Mouse (Mus musculus) layer of hippocampus, postnatal 14 days (tissue): ENCODE measurements around the gene Cyb561d1. TPM values are rescaled to one million over a fixed set of nuclear protein-coding genes. Genes with fewer than 3 reads are reported as not detected.
A peak's percentile ranks its signal among the peaks of the same experiment; 100 is the strongest.

Source experiments
- DNase-seq, 2 experiments: peaks; one replicate each; pipeline ENCODE4 v3.0.0; 2021 to 2022; ENCODE audit warnings: low spot score in 2 of 2, mixed read lengths in 1 of 2
- total RNA-seq, 2 experiments: library from RNA; stranded (reverse); gene quantifications; 2 replicates each; pipeline ENCODE4 v1.2.3; 2021

The Cyb561d1 gene
- total RNA-seq, 2 experiments from 2014 or later = 11.5 to 12.4 TPM

DNA sequence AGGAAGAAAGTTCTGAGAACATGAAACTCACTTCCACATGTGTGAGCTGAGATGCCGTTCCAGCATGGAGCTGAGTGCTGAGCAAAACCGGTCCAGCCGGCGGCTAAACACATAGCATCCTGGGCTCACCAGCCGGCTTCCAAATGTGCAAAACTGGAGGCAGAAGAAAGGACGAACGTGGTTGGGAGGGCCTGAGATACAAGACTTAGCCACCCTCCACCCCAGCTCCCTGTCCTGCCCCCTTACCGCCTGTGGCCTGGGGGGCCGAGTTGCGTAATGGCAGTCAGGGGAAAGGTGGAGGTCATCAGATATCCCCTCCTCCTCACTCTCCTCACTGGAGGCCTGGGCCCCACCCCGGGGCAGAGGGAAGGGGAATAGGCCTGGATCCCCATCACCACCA, 3.5 kb upstream of the Cyb561d1 start:
- no peak for DNase-seq

DNA sequence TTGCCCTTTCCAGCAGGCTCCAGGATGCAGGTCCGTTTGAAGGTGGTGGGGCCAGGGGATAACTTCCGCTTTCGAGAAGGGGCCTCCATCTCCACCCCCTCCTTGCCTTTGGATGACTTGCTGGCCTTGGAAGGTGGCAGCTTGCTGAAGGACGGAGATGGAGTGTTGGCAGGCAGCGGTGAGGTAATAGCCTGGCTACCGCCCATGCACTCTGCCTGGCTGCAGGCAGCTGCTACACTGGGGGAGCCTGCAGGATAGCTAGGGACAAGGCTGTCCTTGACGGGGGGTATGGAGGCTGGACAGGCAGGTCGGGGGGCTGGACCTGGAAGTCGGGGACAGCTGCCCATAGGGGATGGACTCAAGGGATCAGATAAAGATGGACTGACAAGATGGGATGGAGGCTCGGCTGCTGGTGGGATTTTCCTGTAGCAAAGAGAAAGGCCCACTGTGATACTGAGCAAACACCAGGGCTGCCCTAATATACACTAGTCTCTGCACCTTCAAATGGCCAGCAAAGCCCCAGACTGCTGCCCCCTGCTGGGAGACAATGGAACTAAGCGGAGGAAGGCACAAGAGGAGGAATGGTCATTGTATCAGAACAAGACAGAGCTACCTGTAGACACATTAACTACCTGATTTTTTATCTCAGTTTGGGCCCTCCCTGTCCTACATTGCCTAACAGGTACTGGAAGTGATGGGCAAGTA, 2.8 kb upstream of the Cyb561d1 start:
- DNase-seq = peak; percentile 77 to 80

DNA sequence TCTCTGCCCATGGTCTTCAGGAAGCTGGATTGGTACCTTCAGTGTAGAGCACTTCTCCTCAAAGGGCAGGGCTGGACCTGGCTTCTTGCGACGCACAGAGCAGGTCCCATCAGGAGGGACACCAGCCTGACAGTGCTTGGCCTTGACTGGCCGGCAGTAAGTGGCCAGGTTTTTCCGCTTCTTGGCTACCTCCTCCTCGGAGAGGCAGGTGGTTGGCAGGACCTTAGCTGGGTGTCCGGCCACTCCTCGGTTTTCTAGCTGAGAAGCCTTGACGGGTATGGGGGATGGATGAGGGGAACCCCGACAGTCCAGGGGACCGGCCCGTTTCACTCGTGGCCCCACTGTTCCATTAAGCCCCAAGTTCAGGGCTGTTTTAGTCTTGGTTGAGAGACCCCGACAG, 2.2 kb upstream of the Cyb561d1 start:
- DNase-seq = no peak

DNA sequence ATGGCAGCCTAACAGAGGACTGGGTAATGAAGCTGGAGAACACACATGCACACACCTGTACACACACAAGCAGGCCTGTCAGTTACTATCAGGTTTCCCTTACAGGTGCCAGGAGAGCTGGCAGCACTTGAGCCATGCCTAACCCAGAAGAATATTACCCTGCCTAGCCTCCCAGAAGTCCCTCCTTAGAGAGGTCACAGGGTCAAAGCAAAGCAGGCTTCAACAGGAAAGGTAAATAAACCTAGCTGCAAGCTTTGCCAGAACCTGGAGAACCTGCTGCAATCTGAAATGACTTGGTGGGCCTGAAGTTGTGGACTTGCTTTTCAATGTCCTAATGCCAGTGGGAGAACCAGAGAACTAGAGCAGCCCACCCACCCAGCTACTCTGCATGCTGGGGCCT, 1.5 kb upstream of the Cyb561d1 start:
- DNase-seq = no peak

DNA sequence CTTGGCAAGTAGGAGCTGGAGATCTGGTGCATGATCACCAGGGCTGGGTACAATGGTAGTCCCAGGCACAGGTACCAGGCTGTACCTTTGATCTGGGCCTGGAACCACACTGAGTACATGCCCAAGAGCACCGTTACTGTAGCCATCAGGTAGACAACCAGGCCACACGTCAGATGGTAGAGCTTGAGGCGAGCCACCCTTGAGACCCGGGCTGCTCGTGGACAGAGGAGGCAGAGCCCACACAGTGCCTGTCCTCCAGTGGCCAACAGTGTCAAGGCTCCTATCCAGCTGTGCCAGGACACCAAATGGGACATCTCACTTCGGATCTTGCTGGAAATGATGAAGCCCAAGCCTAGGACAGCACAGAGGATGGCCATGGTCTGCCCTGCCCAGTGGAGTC, 1.8 kb downstream of the Cyb561d1 start:
- no peak for DNase-seq

DNA sequence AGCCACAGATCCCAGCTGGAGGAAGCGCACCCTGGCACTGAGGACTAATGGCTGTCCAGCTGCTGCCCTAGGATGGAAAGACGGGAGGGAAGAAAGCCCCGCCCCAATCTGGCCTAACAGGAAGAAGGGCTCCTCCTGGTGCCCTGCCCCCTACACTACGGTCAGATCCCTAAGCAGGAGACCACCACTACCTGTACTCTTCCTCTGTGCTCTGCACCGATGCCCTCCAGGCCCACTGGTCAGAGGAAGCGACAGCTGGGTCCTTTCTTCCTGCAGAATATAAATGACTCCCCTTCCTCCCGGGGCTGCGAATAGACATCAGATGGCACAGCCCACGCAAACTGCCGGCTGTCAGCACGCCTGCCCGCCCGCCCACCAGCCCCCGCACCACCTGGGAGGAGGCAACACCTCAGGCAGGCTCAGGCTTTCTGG, 3.9 kb downstream of the Cyb561d1 start:
- DNase-seq = peak; percentile 74 to 79

DNA sequence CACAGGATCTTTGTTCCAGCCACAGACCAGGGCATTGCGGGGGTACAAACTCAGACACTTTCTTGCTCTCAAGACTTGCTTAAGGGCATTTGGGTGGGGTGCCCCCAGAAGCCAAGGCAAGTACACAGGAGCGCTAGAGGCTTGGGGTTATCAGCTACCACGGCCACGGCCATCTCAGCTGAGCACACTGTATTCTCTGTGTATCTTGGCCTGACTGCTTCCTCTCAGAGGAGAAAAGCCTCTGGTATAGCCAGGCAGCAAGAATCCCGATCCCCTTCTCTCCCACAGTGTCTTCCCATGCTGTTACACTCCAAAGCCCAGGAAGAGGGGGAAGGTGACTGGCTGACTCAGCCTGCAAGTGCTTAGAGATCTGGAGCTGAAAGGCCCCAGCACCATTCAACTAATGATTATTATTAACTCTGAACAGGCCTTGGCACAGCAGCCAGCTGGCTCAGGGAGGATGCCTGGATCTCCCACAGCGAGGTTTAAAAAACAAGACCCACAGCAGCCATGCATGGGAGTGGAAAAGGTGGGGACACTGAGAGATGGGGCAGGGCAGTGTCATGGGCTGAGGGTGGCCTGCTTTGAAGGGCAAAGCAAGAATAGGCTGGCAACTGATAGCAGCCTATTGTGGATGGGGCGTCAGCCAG, 4.9 kb downstream of the Cyb561d1 start:
- peak; percentile 74 to 81 for DNase-seq

DNA sequence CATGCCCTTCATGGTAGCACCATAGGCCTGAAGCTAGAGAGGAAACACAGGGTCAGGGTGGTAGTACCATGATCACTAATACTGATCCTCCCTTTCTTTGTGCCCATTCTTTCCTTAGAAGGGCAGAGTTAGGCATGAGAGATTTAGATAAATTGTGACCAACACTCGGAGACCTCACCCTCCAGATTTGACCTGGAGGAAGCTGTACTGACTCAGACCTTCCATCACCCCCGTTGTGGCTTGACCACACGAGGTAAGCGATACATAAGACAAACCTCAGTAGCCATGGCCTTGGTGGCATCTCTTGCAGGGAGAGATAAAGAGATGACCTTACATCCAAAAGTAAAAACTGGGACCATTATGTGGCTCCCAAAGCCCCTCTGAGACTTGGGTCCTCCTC, 5.7 kb downstream of the Cyb561d1 start:
- no peak for DNase-seq

DNA sequence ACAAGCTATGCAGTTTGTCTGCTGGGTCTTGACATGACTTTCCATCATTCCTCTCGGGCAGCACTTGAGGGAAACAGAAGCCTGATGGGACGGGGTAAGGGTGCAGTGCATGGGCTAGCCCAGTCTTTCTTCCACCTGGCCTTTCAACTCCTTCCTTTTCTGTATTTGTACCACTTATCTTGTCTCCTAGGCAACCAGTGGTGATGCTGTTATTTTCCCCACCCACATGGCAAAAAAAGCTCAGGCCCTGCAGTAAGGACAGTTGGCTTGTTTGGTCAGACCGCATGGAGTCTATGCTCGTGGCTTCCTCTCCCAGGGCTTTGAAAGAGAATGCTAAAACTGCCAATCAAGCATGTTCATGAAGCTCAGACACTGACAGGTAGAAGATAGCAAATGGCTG, 7.3 kb downstream of the Cyb561d1 start:
- no peak for DNase-seq

DNA sequence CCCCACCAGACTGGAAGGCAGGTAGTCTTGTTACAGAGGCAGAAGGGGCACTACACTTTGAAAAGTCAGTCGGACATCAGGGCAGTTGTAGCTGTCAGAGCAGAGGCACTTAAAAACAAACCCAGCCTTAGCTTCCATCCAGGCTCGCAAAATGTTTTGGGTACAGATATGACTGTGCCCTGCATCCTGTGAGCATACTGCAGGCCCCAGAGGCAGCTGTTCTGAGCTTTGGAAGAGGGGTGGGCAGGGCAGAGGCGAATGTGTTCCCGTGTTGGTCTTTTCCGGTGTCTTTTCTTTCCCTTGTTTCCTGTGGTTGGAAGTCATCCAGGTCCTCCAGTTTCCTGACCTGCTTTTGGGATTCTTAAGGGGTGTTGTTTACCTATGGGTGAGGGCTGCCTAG, 11.1 kb downstream of the Cyb561d1 start:
- DNase-seq = peak in 1 of 2 experiments; percentile 2

DNA sequence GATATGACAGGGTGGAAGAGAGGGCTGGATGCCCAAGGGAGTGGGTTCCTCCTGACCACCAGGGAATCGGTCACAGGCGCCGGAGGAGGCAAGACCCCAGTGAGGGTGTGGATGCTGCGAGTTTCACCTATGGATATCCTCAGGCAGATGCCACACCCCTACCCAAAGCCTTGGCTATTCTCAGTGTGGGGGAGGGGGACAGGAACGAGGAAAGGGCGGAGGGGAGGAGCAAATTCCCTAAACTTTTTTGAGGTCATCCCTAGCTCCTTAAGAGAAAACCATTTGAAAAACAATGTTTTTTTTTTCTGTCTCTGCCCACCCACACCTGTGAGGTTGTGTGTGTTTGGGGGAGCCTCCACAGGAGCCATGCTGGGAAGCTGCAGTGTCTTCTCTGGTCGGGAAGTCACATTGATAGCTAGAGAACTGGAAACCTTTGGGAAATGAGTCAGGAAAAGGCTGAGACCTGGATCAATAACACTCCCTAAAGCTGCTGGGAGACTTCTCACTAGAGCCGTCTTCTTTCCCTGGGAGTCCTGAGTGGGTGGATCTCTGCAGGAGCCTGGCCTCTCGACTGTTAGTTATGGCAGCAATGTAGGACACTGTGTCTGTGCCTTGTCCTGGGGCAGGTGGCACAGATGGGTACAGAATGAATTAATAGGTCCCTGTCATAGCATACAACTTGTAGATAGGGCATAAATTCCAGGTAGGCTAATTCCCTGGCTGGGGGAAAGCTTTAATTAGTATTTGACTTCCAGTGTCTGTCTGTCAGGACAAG, 12.1 kb downstream of the Cyb561d1 start:
- no peak for DNase-seq

DNA sequence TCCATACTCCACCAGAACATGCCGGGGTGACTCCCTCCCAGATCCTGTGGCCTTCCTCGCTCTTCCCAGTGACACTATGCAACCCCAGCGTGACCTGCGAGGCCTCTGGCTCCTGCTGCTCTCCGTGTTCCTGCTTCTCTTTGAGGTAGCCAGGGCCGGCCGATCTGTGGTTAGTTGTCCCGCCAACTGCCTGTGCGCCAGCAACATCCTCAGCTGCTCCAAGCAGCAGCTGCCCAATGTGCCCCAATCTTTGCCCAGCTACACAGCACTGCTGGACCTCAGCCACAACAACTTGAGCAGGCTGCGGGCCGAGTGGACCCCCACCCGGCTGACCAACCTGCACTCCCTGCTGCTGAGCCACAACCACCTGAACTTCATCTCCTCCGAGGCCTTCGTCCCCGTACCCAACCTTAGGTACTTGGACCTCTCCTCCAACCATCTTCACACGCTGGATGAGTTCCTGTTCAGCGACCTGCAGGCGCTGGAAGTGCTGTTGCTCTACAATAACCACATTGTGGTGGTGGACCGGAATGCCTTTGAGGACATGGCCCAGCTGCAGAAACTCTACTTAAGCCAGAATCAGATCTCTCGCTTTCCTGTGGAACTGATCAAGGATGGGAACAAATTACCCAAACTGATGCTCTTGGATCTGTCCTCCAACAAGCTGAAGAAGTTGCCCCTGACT, 13.8 kb downstream of the Cyb561d1 start:
- peak in 1 of 2 experiments; percentile 3 for DNase-seq

DNA sequence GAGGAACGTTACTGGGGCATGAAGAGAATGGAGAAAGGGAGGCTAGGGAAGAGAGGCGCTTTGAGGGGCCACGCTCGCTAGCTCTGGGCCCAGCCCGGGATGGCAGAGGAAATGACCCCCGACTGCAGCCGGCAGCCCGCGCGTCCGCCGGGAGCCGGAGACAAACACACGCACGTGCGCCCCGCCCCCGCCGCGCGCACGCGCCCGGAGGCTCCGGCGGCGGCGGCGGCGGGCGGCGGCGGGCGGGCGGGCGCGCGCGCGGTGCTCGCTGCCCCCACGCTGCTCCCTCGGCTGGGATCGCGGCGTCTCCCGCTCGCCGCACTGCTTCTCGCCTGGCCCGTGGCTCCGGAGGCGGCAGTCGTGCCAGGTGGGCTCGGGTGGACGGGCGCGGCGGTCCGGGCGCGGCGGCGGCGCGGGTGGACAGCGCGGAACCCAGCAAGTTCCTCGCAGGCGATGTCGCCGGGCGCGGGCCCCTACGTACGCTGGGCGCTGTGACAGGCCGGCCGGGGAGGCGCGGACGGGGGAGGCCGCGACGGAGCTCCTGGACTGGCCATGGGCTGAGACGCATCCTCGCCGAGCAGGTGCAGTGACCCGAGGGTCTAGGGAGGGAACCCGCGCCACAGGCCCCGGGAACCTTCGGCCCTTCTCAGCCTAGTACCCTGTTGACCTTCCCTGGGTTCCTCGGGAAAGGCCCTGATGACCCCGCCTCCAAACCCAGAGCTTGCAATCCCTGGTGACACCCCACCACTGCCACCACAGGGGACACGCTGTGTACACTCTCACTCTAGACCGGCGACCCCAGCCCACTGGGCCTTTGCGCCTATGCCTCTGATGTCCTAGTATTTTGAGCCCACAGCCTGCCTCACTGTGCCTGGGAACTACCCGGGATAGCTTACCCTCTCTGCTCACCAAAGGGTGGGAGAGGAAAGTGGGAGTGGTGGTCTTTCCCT, 14.6 kb downstream of the Cyb561d1 start, which contains the start of gene Amigo1:
TSS of gene Amigo1 (plus strand) at position 238 of the 950 bp plus-strand sequence.
- DNase-seq = peak in 1 of 2 experiments; percentile 35

DNA sequence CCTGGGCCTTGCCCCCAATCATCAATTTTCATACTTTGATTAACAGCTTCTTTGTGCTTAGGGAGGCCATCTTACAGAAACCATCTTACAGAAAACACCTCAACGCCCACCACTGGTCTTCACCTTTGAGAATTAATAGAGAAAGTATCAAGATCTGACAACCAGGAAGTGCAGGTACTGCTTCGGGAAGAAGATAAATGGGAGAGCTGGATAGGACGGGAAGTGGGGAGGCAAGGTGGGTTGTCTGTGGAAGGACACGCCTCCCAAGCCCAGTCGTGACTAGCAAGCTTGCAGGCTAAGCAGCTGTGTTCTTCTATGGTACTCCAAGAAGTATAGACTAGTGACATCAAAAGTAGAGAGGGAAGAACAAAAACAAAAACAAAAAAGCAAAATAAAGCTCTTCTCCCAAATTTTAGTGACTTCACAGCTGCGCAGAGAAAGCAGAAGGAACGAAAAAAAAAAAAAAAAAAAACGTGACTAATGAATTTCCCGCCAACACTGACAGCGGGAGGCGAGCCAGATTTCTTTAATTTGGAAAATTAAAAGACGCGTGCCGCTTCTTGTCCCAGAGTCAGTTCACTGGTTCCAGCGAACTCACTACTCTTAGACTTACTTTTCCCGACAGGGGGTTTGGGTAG, 15.4 kb downstream of the Cyb561d1 start:
- DNase-seq = no peak

DNA sequence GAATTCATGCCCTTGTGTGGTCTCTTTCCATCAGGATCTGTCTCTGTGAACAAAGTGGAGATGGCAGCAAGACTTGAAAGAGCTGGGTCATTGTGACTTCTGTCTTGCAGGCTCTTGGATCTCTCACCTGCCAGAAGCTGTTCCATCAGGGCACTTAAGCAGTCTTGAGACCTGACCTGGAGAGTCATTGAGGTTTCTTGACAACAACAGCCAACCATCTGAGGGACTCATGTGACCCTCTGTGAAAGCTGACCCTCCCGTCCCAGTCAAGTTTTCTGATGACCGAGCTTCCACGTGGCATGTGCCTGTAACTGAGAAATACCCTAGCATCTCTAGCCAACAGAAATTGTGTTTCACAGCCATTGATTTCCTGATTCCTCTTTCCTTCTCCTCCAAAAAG, 16.3 kb downstream of the Cyb561d1 start:
- DNase-seq = no peak

DNA sequence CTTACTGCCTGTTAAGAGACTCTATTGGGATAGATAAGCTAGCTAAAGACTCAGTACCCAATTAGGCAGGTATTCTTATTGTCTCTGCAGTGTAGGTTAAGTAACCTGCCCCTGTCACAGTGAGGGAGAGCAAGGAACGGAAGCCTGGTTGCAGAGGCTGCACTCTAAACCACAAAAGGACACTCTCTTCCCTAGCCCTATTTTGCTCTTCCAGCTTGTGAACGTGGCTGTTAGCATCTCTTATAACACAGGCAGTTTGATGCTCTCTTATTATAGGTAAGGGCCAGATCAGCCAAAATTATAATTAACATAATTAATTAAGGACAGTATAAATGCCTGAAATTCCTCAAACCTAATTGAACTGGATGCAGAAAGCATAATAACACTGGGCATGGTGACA, 20.5 kb downstream of the Cyb561d1 start:
- no peak for DNase-seq

DNA sequence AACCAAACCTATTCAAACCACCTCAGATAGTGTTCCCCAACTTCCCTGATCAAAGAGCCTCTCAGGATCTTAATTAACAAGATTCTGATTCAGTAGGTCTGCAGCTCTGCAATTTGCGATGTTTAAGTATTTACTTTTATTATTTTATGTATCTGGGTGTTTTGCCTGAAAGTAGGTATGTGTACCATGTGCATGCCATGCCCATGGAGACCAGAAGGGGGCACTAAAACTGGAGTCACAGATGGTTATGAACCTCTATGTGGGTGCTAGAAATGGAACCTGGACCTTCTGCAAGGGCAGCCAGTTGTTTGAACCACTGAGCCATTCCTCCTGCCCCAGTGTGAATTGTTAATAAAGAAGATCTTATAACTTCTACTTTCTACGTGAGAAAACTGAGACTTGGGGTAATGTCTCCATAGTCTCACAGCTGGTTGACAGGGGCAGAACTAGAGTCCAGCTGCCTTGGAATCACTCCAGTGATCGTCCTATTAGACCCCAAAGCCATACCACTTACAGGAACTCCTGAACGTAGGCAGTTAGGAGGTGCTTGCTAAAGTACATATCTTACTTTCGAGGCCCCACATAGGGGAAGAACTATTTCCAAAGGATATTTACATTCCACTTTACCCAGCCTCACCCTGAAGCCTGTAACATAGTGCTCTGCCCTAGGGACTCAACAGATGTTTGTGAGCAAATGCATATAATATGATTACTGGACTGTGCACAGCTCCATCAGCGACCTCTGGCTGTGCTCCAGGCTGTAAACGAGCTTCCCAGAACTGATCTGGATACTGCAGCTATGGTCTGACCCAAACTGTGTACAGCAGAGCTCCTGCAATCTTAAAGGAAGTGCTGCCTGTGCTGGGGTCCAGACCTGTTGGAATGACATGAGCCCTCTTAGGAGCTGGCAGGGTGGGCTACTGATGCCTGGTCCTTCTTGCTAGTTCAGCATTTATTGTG, 22.0 kb downstream of the Cyb561d1 start:
- DNase-seq = no peak

DNA sequence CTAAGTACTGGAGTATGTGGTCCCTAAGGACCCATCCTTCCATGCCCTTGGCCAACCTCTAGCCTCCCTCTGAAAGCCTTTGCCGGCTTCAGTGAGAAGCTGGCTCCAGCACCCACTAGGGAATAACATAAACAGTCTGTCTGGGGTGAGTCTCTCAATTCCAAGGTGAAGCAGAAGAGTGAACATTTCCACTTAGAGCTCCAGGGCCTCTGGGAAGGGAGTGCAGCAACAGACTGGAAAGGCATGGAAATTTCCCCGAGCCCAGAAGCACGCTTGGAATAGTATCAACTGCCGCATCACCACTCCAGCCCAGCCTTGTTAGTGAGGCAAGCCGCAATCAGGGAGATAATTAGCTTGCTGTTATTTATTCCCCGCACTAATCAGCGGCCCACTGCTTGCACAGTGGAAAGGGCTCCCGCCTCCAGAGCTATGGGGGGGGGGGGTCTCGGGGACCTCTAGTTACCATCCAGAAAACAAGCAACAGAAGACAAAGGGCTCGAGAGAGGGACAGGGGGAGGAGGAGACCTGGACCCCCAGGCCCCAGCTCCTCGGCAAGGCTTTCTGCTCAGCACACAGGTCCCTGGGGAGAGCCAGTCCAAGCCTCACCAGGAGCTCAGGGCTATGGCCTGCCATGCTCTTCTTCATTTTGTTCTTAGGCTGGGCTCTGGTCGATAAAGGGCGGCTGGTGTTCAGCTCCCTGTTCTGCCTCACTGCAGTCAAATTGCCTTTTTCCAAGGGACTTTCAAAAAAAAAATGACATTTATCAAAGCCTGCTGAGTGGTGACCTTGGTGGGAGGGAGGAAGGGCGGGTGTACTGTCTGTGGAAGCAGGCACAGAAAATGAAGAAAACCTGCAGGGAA, 26.1 kb downstream of the Cyb561d1 start:
- DNase-seq = peak; percentile 76 to 92
